Mouse (Mus musculus) liver, embryonic 15.5 days (tissue): ENCODE data around the gene Chd3. TPM values are rescaled to one million over a fixed set of nuclear protein-coding genes. Genes with fewer than 3 reads are reported as not detected.

ENCODE experiments used
- ATAC-seq: fragments of 200-750 bp; cut with Nextera tagmentation; 2 replicates; pipeline ENCODE4 v1.8.0; 2017; ENCODE audit warnings: moderate number of reproducible peaks, mild to moderate bottlenecking, moderate library complexity; ENCODE audit not compliant: insufficient read depth
- H3K27ac ChIP-seq: fragments of 300-500 bp; sonication (generic); replicated peaks from 2 replicates; pipeline ENCODE4 v1.5.1; 2015; ENCODE audit warnings: mild to moderate bottlenecking, inconsistent platforms
- H3K27me3 ChIP-seq: fragments of 300-500 bp; sonication (generic); 2 replicates; pipeline ENCODE4 v1.6.1; 2015; ENCODE audit warnings: mild to moderate bottlenecking, inconsistent platforms
- H3K36me3 ChIP-seq: fragments of 300-500 bp; sonication (generic); replicated peaks from 2 replicates; pipeline ENCODE4 v1.6.1; 2015; ENCODE audit warnings: moderate library complexity, mild to moderate bottlenecking, inconsistent platforms
- H3K4me1 ChIP-seq: fragments of 300-500 bp; sonication (generic); replicated peaks from 2 replicates; pipeline ENCODE4 v1.6.1; 2015; ENCODE audit warnings: inconsistent platforms
- H3K4me2 ChIP-seq: fragments of 300-500 bp; sonication (generic); 2 replicates; pipeline ENCODE4 v1.6.1; 2015; ENCODE audit warnings: moderate library complexity, mild to moderate bottlenecking, inconsistent platforms
- H3K4me3 ChIP-seq: fragments of 300-500 bp; sonication (generic); replicated peaks from 2 replicates; pipeline ENCODE4 v1.5.1; 2015; ENCODE audit warnings: mild to moderate bottlenecking, inconsistent platforms
- H3K9ac ChIP-seq: fragments of 300-500 bp; sonication (generic); 2 replicates; pipeline ENCODE4 v1.6.1; 2015; ENCODE audit warnings: moderate library complexity, mild to moderate bottlenecking, inconsistent platforms
- H3K9me3 ChIP-seq: fragments of 300-500 bp; sonication (generic); replicated peaks from 2 replicates; pipeline ENCODE4 v1.6.1; 2016; ENCODE audit warnings: inconsistent platforms
- WGBS: fragments of 180-500 bp; shearing (Covaris S2); methylation state at CpG from one replicate; pipeline ENCODE4 v1.1.7; 2015; ENCODE audit warnings: mixed read lengths; ENCODE audit not compliant: insufficient replicate concordance; 5-methylcytosine and 5-hydroxymethylcytosine counted together
- polyA plus RNA-seq: library from polyadenylated mRNA; unstranded; fragments of >200 nt; fragmentation: Nextera tagmentation; extraction: Ambion mirVana; gene quantifications from 2 replicates; pipeline ENCODE4 v1.2.1, GENCODE M21; 2015

Gene Chd3
- polyA plus RNA-seq, 1 experiment from 2014 or later: 3.4 TPM

- ATAC-seq: no peak
- Histone ChIP-seq H3K27me3 (peaks cover 31% of the 10 kb centered on the region), H3K4me2 (no peak overlapping the region), H3K9me3 (no peaks in the 10 kb centered on the region), H3K36me3 (peaks cover 9% of the 10 kb centered on the region), H3K4me1 (peaks cover 25% of the 10 kb centered on the region), H3K4me3 (no peak overlapping the region), H3K27ac (no peak overlapping the region), H3K9ac (no peak overlapping the region)
- 69% methylated on average over 7 of the region's 7 CpGs for WGBS
Measured at GRCm38 (mm10) chr11:69362021-69362420, 7.2 kb downstream of the Chd3 start.

GRCm38 (mm10) chr11:69357690-69358089 lies 11.5 kb downstream of the Chd3 start:
- Histone ChIP-seq H3K4me1 (no peaks in the 10 kb centered on the region), H3K36me3 (peaks cover 27% of the 10 kb centered on the region), H3K27ac (no peak overlapping the region), H3K4me2 (no peak overlapping the region), H3K4me3 (no peak overlapping the region), H3K9ac (no peak overlapping the region), H3K9me3 (no peaks in the 10 kb centered on the region), H3K27me3 (no peaks in the 10 kb centered on the region; the same call in 1 of the 2 replicates)
- 69% methylated on average over 12 of the region's 12 CpGs for WGBS
- no peak for ATAC-seq

GRCm38 (mm10) chr11:69356544-69356943 lies 12.7 kb downstream of the Chd3 start:
- WGBS: 68% methylated on average over 5 of the region's 5 CpGs
- no peaks in the 10 kb centered on the region; the same call in 1 of the 2 replicates for H3K27me3 ChIP-seq
- H3K4me3 ChIP-seq: no peak overlapping the region
- H3K9me3 ChIP-seq: no peaks in the 10 kb centered on the region
- H3K9ac ChIP-seq: no peak overlapping the region
- ATAC-seq: no peak
- H3K36me3 ChIP-seq: peaks cover 31% of the 10 kb centered on the region
- no peaks in the 10 kb centered on the region for H3K4me1 ChIP-seq
- H3K4me2 ChIP-seq: no peak overlapping the region
- no peak overlapping the region for H3K27ac ChIP-seq

- H3K36me3 ChIP-seq: peaks cover 14% of the 10 kb centered on the region; the same call in 1 of the 2 replicates
- WGBS: 77% methylated on average over 26 of the region's 26 CpGs
Measured at GRCm38 (mm10) chr11:69346441-69346840, 22.8 kb downstream of the Chd3 start.

GRCm38 (mm10) chr11:69340161-69341131 lies 28.8 kb downstream of the Chd3 start, which contains the start of gene Rnf227:
Gene Rnf227, plus strand, starts transcription at chr11:69340461.
- Histone ChIP-seq H3K9me3 (no peaks in the 10 kb centered on the region), H3K4me3 (peak within 1 kb of the TSS; percentile 59), H3K9ac (peak within 1 kb of the TSS; percentile 18; the same call in 1 of the 2 replicates), H3K4me1 (peaks cover 13% of the 10 kb centered on the region), H3K4me2 (peak within 1 kb of the TSS; percentile 90), H3K36me3 (0 out of 2 replicates have a peak, but pooled peaks cover 2% of the 10 kb centered on the region), H3K27me3 (peaks cover 66% of the 10 kb centered on the region), H3K27ac (no peak within 1 kb of the TSS)
- peak; percentile 67 for ATAC-seq
- WGBS: 3% methylated on average over 99 of the region's 99 CpGs

More at GRCm38 (mm10) chr11:69346441-69346840, 22.8 kb downstream of the Chd3 start:
- H3K27me3 ChIP-seq: peaks cover 20% of the 10 kb centered on the region
- H3K27ac ChIP-seq: no peak overlapping the region
- no peaks in the 10 kb centered on the region for H3K4me1 ChIP-seq
- no peak for ATAC-seq
- no peak overlapping the region for H3K4me3 ChIP-seq
- no peak overlapping the region for H3K4me2 ChIP-seq
- H3K9ac ChIP-seq: no peak overlapping the region
- H3K9me3 ChIP-seq: no peaks in the 10 kb centered on the region

- H3K9ac ChIP-seq: no peak overlapping the region
- no peaks in the 10 kb centered on the region for H3K9me3 ChIP-seq
- H3K4me1 ChIP-seq: peaks cover 37% of the 10 kb centered on the region
- no peak overlapping the region for H3K4me2 ChIP-seq
- H3K27me3 ChIP-seq: peaks cover 68% of the 10 kb centered on the region
- no peak for ATAC-seq
- H3K27ac ChIP-seq: no peak overlapping the region
- WGBS: 52% methylated on average over 4 of the region's 4 CpGs
- H3K36me3 ChIP-seq: no peaks in the 10 kb centered on the region
- H3K4me3 ChIP-seq: no peak overlapping the region
Measured at GRCm38 (mm10) chr11:69334796-69335195, 34.4 kb downstream of the Chd3 start.

- Histone ChIP-seq H3K4me2 (no peak overlapping the region), H3K36me3 (no peaks in the 10 kb centered on the region), H3K4me1 (peaks cover 37% of the 10 kb centered on the region), H3K9ac (no peak overlapping the region), H3K27me3 (peaks cover 68% of the 10 kb centered on the region), H3K9me3 (no peaks in the 10 kb centered on the region), H3K27ac (no peak overlapping the region), H3K4me3 (no peak overlapping the region)
- WGBS: 12% methylated on average over 3 of the region's 3 CpGs
- ATAC-seq: peak; percentile 73
Measured at GRCm38 (mm10) chr11:69333922-69334321, 35.3 kb downstream of the Chd3 start.

GRCm38 (mm10) chr11:69332713-69333253 lies 36.4 kb downstream of the Chd3 start:
- Histone ChIP-seq H3K27ac (no peak overlapping the region), H3K4me1 (peaks cover 37% of the 10 kb centered on the region), H3K9me3 (no peaks in the 10 kb centered on the region), H3K27me3 (peaks cover 68% of the 10 kb centered on the region), H3K36me3 (no peaks in the 10 kb centered on the region), H3K4me2 (peak overlapping the region; percentile 81; the same call in 1 of the 2 replicates), H3K9ac (no peak overlapping the region), H3K4me3 (no peak overlapping the region)
- WGBS: 31% methylated on average over 8 of the region's 8 CpGs
- ATAC-seq: no peak

GRCm38 (mm10) chr11:69331929-69332405 lies 37.2 kb downstream of the Chd3 start:
- ATAC-seq: no peak

GRCm38 (mm10) chr11:69331152-69331551 lies 38.1 kb downstream of the Chd3 start:
- Histone ChIP-seq H3K4me2 (no peak overlapping the region; the same call in 1 of the 2 replicates), H3K27me3 (peaks cover 75% of the 10 kb centered on the region), H3K4me1 (peaks cover 48% of the 10 kb centered on the region), H3K4me3 (no peak overlapping the region), H3K9me3 (no peaks in the 10 kb centered on the region), H3K36me3 (no peaks in the 10 kb centered on the region), H3K9ac (no peak overlapping the region), H3K27ac (no peak overlapping the region)
- 74% methylated on average over 6 of the region's 6 CpGs for WGBS
- no peak for ATAC-seq

More at GRCm38 (mm10) chr11:69331929-69332405, 37.2 kb downstream of the Chd3 start:
- Histone ChIP-seq H3K27me3 (peaks cover 69% of the 10 kb centered on the region), H3K4me2 (peak overlapping the region; percentile 81), H3K36me3 (no peaks in the 10 kb centered on the region), H3K4me3 (peak overlapping the region; percentile 58), H3K9me3 (no peaks in the 10 kb centered on the region), H3K4me1 (peaks cover 40% of the 10 kb centered on the region), H3K27ac (no peak overlapping the region), H3K9ac (peak overlapping the region; percentile 1; the same call in 1 of the 2 replicates)
- 2% methylated on average over 24 of the region's 24 CpGs for WGBS

- WGBS: 77% methylated on average over 6 of the region's 6 CpGs
- Histone ChIP-seq H3K27me3 (peaks cover 72% of the 10 kb centered on the region), H3K36me3 (no peaks in the 10 kb centered on the region), H3K4me1 (peaks cover 55% of the 10 kb centered on the region), H3K4me3 (no peak overlapping the region), H3K9me3 (no peaks in the 10 kb centered on the region), H3K4me2 (no peak overlapping the region), H3K9ac (no peak overlapping the region), H3K27ac (no peak overlapping the region)
- no peak for ATAC-seq
Measured at GRCm38 (mm10) chr11:69328517-69328916, 40.7 kb downstream of the Chd3 start.
